Mouse (Mus musculus) duodenum, adult 2 months (tissue): ENCODE results near the gene Ubl3. TPM values are rescaled to one million over a fixed set of nuclear protein-coding genes. Genes with fewer than 3 reads are reported as not detected.

Experiments used
- polyA plus RNA-seq: library from polyadenylated mRNA; depleted of rRNA; stranded (reverse); fragments of >200 nt; gene quantifications from 2 replicates; pipeline ENCODE4 v1.2.3, GENCODE M21; 2012; ENCODE audit warnings: low replicate concordance; rRNA removed

Gene Ubl3
- 36.6 and 55.0 TPM in 2 replicates for polyA plus RNA-seq

DNA sequence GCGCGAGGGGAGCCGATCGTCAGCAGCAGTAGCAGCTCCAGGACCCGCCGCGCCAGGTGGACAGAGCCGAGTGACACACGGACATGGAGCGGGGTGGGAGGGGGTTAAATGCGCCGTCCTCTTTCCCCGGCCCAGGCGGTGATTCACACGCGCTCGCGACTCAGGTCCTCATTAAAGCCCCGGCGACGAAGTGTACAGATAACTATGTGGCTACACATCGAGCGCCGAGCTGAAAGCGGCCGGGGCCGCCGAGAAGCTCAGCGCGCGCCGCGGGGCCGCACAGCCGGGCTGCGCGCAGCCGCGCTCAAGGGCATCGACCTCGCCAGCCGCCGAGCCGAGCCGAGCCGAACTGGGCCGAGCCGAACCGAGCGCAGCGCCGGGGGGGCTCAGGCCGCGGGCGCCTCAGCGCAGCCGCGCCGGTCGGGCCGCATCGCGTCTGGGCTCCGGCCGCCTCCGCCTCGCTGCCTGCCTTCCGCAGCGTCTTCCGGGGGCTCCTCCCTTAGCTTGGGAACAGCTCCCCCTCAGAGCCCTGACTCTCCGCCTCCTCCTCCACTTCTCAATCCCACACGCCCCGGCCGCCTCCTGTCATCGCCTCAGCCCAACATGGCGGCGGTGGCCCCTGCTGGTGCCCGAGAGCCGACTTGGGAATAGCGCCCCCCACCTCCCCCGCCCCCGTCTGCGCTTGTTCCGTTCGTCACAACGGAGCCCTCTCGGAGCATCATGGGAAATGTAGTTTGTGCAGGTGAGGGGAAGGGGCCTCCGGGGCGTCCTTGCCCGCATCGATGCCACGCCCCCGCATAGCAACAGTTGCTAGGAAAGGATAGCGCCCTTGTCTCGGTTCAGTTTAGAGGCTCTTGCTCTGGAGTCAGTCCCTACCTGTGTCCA, at the start of gene Ubl3:
Ubl3 (minus strand) TSS at position 603 of the 885 bp plus-strand sequence.

Other genes starting within 250 kb of the Ubl3 start
- 4.2 and 11.0 TPM in 2 replicates for gene Slc7a1, start 152.9 kb downstream of the Ubl3 start, polyA plus RNA-seq